Mouse (Mus musculus) midbrain, embryonic 14.5 days (tissue): ENCODE measurements at regions not wholly inside any gene's neighbourhood (a gene's known extent, or its start where the extent isn't known, plus 50 kb on each side); places are given as distances from the start of the nearest gene placed in this dataset.

Experiments
- ATAC-seq: fragments of 200-750 bp; cut with Nextera tagmentation; 2 replicates; pipeline ENCODE4 v1.8.0; 2017; ENCODE audit warnings: moderate number of reproducible peaks, moderate library complexity; ENCODE audit not compliant: low FRiP score, low TSS enrichment
- DNase-seq: peaks from one replicate; pipeline ENCODE4 v3.0.0-alpha.2; 2015
- H3K27ac ChIP-seq: fragments of 300-500 bp; sonication (generic); replicated peaks from 2 replicates; pipeline ENCODE4 v1.5.1; 2014; ENCODE audit warnings: mild to moderate bottlenecking, low read depth, low read length, moderate library complexity
- H3K27me3 ChIP-seq: fragments of 300-500 bp; sonication (generic); 2 replicates; pipeline ENCODE4 v1.6.1; 2014; ENCODE audit warnings: low read length, control low read depth, mixed read lengths; ENCODE audit not compliant: control insufficient read depth, insufficient read depth
- H3K36me3 ChIP-seq: fragments of 300-500 bp; sonication (generic); 2 replicates; pipeline ENCODE4 v1.6.1; 2014; ENCODE audit warnings: low read length, control low read depth; ENCODE audit not compliant: control insufficient read depth, insufficient read depth
- H3K4me1 ChIP-seq: fragments of 300-500 bp; sonication (generic); 2 replicates; pipeline ENCODE4 v1.6.1; 2014; ENCODE audit warnings: mild to moderate bottlenecking, antibody characterized with exemption, low read length, control low read depth; ENCODE audit not compliant: control insufficient read depth, insufficient read depth
- H3K4me2 ChIP-seq: fragments of 300-500 bp; sonication (generic); 2 replicates; pipeline ENCODE4 v1.6.1; 2014; ENCODE audit warnings: mild to moderate bottlenecking, low read length, moderate library complexity
- H3K4me3 ChIP-seq: fragments of 300-500 bp; sonication (generic); replicated peaks from 2 replicates; pipeline ENCODE4 v1.5.1; 2014; ENCODE audit warnings: low read depth, low read length
- H3K9ac ChIP-seq: fragments of 300-500 bp; sonication (generic); replicated peaks from 2 replicates; pipeline ENCODE4 v1.6.1; 2014; ENCODE audit warnings: mild to moderate bottlenecking, low read length, moderate library complexity
- H3K9me3 ChIP-seq: fragments of 300-500 bp; sonication (generic); 2 replicates; pipeline ENCODE4 v1.6.1; 2016; ENCODE audit warnings: low read length, control low read depth, mixed read lengths; ENCODE audit not compliant: control insufficient read depth
- WGBS: fragments of 180-500 bp; shearing (Covaris S2); extraction: QIAGEN DNeasy Blood & Tissue Kit; methylation state at CpG from one replicate; pipeline ENCODE4 v1.1.7; 2014; 5-methylcytosine and 5-hydroxymethylcytosine counted together

- no peaks in the 10 kb centered on the region for H3K27me3 ChIP-seq
- ATAC-seq (no peak), DNase-seq (no peak)
- no peak overlapping the region for H3K27ac ChIP-seq
- 89% methylated on average over 5 of the region's 5 CpGs for WGBS
- no peak overlapping the region for H3K4me2 ChIP-seq
- H3K4me3 ChIP-seq, result no peak overlapping the region
- H3K36me3 ChIP-seq, result no peaks in the 10 kb centered on the region
- no peak overlapping the region for H3K9ac ChIP-seq
- no peaks in the 10 kb centered on the region for H3K4me1 ChIP-seq
- peaks cover 2% of the 10 kb centered on the region for H3K9me3 ChIP-seq
These were observed 156.6 kb downstream of the Tmem161b start for GRCm38 (mm10) chr13:84378553-84379332.

GRCm38 (mm10) chr13:84391554-84391953 is 169.5 kb downstream of the Tmem161b start:
- Histone ChIP-seq H3K4me1 (no peaks in the 10 kb centered on the region), H3K4me2 (no peak overlapping the region), H3K27ac (no peak overlapping the region), H3K4me3 (no peak overlapping the region), H3K9ac (no peak overlapping the region), H3K9me3 (no peaks in the 10 kb centered on the region), H3K36me3 (no peaks in the 10 kb centered on the region), H3K27me3 (no peaks in the 10 kb centered on the region)
- DNase-seq (no peak), ATAC-seq (no peak)
- 90% methylated on average over 3 of the region's 3 CpGs for WGBS

GRCm38 (mm10) chr13:84398476-84399344 is 176.6 kb downstream of the Tmem161b start:
- Histone ChIP-seq H3K27ac (no peak overlapping the region; the same call in 1 of the 2 replicates), H3K27me3 (no peaks in the 10 kb centered on the region), H3K4me3 (no peak overlapping the region), H3K4me1 (peaks cover 14% of the 10 kb centered on the region; the same call in 1 of the 2 replicates), H3K9ac (no peak overlapping the region), H3K36me3 (no peaks in the 10 kb centered on the region), H3K9me3 (no peaks in the 10 kb centered on the region), H3K4me2 (no peak overlapping the region)
- ATAC-seq (peak; percentile 57; the same call in 1 of the 2 replicates), DNase-seq (peak; percentile 53)
- 40% methylated on average over 7 of the region's 7 CpGs for WGBS

GRCm38 (mm10) chr13:84399345-84400170 is 177.5 kb downstream of the Tmem161b start:
- peaks cover 17% of the 10 kb centered on the region for H3K4me1 ChIP-seq
- DNase-seq (peak; percentile 42), ATAC-seq (peak; percentile 47; the same call in 1 of the 2 replicates)
- H3K9me3 ChIP-seq, result no peaks in the 10 kb centered on the region
- H3K27me3 ChIP-seq, result no peaks in the 10 kb centered on the region
- H3K4me2 ChIP-seq, result no peak overlapping the region
- WGBS, result 18% methylated on average over 3 of the region's 3 CpGs
- no peak overlapping the region for H3K9ac ChIP-seq
- H3K36me3 ChIP-seq, result no peaks in the 10 kb centered on the region
- H3K4me3 ChIP-seq, result no peak overlapping the region
- H3K27ac ChIP-seq, result peak overlapping the region; percentile 60

- Histone ChIP-seq H3K36me3 (no peaks in the 10 kb centered on the region), H3K9me3 (no peaks in the 10 kb centered on the region), H3K9ac (no peak overlapping the region), H3K4me1 (peaks cover 19% of the 10 kb centered on the region), H3K27ac (no peak overlapping the region), H3K4me2 (no peak overlapping the region), H3K4me3 (no peak overlapping the region), H3K27me3 (no peaks in the 10 kb centered on the region)
- DNase-seq, result peak; percentile 12
- ATAC-seq, result no peak
These were observed 178.9 kb downstream of the Tmem161b start for GRCm38 (mm10) chr13:84401006-84401405.

GRCm38 (mm10) chr13:84404566-84405194 is 182.6 kb downstream of the Tmem161b start:
- Histone ChIP-seq H3K36me3 (no peaks in the 10 kb centered on the region), H3K4me3 (no peak overlapping the region), H3K9me3 (no peaks in the 10 kb centered on the region), H3K27me3 (no peaks in the 10 kb centered on the region), H3K9ac (no peak overlapping the region; the same call in 1 of the 2 replicates), H3K27ac (peak overlapping the region; percentile 42), H3K4me2 (peak overlapping the region; percentile 37), H3K4me1 (peaks cover 10% of the 10 kb centered on the region)
- ATAC-seq (peak; percentile 61), DNase-seq (peak; percentile 54)
- 58% methylated on average over 19 of the region's 19 CpGs for WGBS

GRCm38 (mm10) chr13:84434444-84434843 is 212.3 kb downstream of the Tmem161b start:
- H3K4me3 ChIP-seq, result no peak overlapping the region
- H3K9me3 ChIP-seq, result no peaks in the 10 kb centered on the region
- no peaks in the 10 kb centered on the region for H3K4me1 ChIP-seq
- DNase-seq (no peak), ATAC-seq (no peak)
- H3K4me2 ChIP-seq, result no peak overlapping the region
- 79% methylated on average over 2 of the region's 2 CpGs for WGBS
- no peak overlapping the region for H3K9ac ChIP-seq
- no peaks in the 10 kb centered on the region for H3K36me3 ChIP-seq
- no peaks in the 10 kb centered on the region for H3K27me3 ChIP-seq
- H3K27ac ChIP-seq, result no peak overlapping the region
